Mouse (Mus musculus) G1E (cell line): Measurements from ENCODE around the gene Pmch. TPM values are rescaled to one million over a fixed set of nuclear protein-coding genes. Genes with fewer than 3 reads are reported as not detected.

ENCODE experiments used
- ATAC-seq: 2 replicates; pipeline ENCODE4 v1.8.0; 2016; ENCODE audit warnings: mild to moderate bottlenecking; ENCODE audit not compliant: insufficient number of reproducible peaks, poor library complexity, low FRiP score, severe bottlenecking; ENCODE audit errors: extremely low read depth
- DNase-seq: peaks from one replicate; pipeline ENCODE4 v3.0.0; 2012; ENCODE audit warnings: low spot score
- H3K27me3 ChIP-seq: 2 replicates; pipeline ENCODE4 v1.6.1; 2012; ENCODE audit warnings: mild to moderate bottlenecking, low read length, inconsistent platforms; ENCODE audit not compliant: insufficient read depth
- H3K36me3 ChIP-seq: replicated peaks from 2 replicates; pipeline ENCODE3; 2012; ENCODE audit warnings: mild to moderate bottlenecking, inconsistent platforms
- H3K4me1 ChIP-seq: 2 replicates; pipeline ENCODE4 v1.6.1; 2012; ENCODE audit warnings: low read depth, low read length, inconsistent platforms, mixed read lengths; ENCODE audit not compliant: insufficient read depth
- H3K4me3 ChIP-seq: 2 replicates; pipeline ENCODE4 v1.5.1; 2012; ENCODE audit warnings: low read depth, mild to moderate bottlenecking, inconsistent platforms, low read length, moderate library complexity, mixed read lengths
- H3K9me3 ChIP-seq: replicated peaks from 2 replicates; pipeline ENCODE4 v1.6.1; 2012; ENCODE audit warnings: inconsistent platforms
- CTCF ChIP-seq: IDR thresholded peaks from 2 replicates; pipeline ENCODE4 v1.5.1; 2012; ENCODE audit warnings: low read depth, low read length, inconsistent platforms, mixed read lengths
- GATA1 ChIP-seq: IDR thresholded peaks from 2 replicates; pipeline ENCODE4 v1.6.1; 2012; ENCODE audit warnings: borderline replicate concordance, low read length, inconsistent platforms, mixed read lengths
- GATA2 ChIP-seq: IDR thresholded peaks from 2 replicates; pipeline ENCODE4 v1.6.1; 2012; ENCODE audit warnings: low read depth, low read length, inconsistent platforms, borderline replicate concordance
- POLR2AphosphoS5 ChIP-seq: IDR thresholded peaks from 2 replicates; pipeline ENCODE4 v1.6.1; 2012; ENCODE audit warnings: low read depth, low read length, inconsistent platforms; ENCODE audit not compliant: insufficient replicate concordance
- TAL1 ChIP-seq: conservative IDR thresholded peaks from 2 replicates; pipeline ENCODE4 v1.6.1; 2012; ENCODE audit warnings: low read depth, low read length, inconsistent platforms, mixed read lengths
- polyA plus RNA-seq: library from polyadenylated mRNA; stranded (reverse); fragments of >175 nt; gene quantifications from 2 replicates; pipeline ENCODE4 v1.2.3, GENCODE M21; 2012
- total RNA-seq, 2 experiments: library from RNA; stranded (forward) in 1 of 2; stranded (reverse) in 1 of 2; fragments of 200-1000 nt in 1 of 2; fragments of >200 nt in 1 of 2; fragmentation: Nextera tagmentation in 1 of 2; gene quantifications; 2 replicates each; pipeline ENCODE4 v1.2.3; 2014 to 2017

Gene Pmch
- not detected in 2 replicates for total RNA-seq (2014; fragmentation: Nextera tagmentation)
- total RNA-seq (2017): 0.16 TPM in 1 of 2 replicates, not detected in the other
- polyA plus RNA-seq: not detected in 2 replicates

- Histone ChIP-seq H3K36me3 (peaks cover 16% of the 10 kb centered on the region), H3K4me3 (no peak within 1 kb of the TSS), H3K9me3 (no peaks in the 10 kb centered on the region), H3K27me3 (no peaks in the 10 kb centered on the region), H3K4me1 (no peaks in the 10 kb centered on the region)
- DNase-seq (no peak), ATAC-seq (no peak)
- no peak for TF ChIP-seq TAL1
- TF ChIP-seq CTCF: no peak
- no peak for TF ChIP-seq GATA2
- TF ChIP-seq POLR2AphosphoS5: no peak
- TF ChIP-seq GATA1: no peak
Observed at GRCm38 (mm10) chr10:88090772-88091171, at the start of gene Pmch. Gene Pmch, plus strand, starts transcription at chr10:88091072.

GRCm38 (mm10) chr10:88044297-88044696, 46.6 kb upstream of the Pmch start:
- Histone ChIP-seq H3K4me3 (no peak overlapping the region), H3K27me3 (no peaks in the 10 kb centered on the region), H3K9me3 (no peaks in the 10 kb centered on the region), H3K36me3 (no peaks in the 10 kb centered on the region), H3K4me1 (no peaks in the 10 kb centered on the region)
- TF ChIP-seq GATA1: no peak
- TF ChIP-seq TAL1: no peak
- TF ChIP-seq POLR2AphosphoS5: no peak
- TF ChIP-seq CTCF: no peak
- no peak for TF ChIP-seq GATA2
- DNase-seq (no peak), ATAC-seq (no peak)

DNA sequence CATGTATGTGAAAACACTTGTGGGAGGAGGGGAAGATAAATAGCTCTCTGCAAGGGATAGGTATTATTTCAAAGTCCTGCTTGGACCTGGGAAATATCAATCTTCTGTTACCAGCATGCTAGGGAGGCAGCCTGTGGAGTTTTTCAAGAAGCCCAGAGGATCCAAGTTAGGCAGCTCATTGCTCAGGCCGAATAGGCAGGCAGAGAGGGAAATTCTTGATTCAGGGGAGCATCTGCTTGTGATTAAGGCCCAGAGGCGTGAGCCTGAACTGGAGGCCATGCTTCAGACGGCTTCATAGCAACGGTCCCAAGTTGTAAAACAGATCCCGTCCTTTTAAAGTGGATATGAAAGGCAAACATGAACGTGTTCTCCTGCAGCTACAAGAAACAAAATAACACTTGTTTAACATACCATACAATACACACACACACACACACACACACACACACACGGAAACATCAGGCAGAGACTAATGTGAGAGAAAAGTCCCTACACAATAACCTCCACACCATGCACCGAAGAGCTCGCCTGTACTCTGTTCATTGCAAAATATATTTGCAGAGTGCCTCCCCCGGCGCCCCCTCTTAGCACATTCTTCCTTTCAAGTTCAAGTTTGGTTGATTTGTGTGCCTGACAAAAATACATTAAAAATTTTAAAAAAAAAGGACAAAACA, 44.6 kb upstream of the Pmch start:
- Histone ChIP-seq H3K27me3 (no peaks in the 10 kb centered on the region), H3K9me3 (no peaks in the 10 kb centered on the region), H3K36me3 (no peaks in the 10 kb centered on the region), H3K4me1 (no peaks in the 10 kb centered on the region), H3K4me3 (no peak overlapping the region)
- TF ChIP-seq TAL1 (no peak), GATA2 (no peak), CTCF (no peak), GATA1 (no peak), POLR2AphosphoS5 (no peak)
- ATAC-seq: no peak
- no peak for DNase-seq

DNA sequence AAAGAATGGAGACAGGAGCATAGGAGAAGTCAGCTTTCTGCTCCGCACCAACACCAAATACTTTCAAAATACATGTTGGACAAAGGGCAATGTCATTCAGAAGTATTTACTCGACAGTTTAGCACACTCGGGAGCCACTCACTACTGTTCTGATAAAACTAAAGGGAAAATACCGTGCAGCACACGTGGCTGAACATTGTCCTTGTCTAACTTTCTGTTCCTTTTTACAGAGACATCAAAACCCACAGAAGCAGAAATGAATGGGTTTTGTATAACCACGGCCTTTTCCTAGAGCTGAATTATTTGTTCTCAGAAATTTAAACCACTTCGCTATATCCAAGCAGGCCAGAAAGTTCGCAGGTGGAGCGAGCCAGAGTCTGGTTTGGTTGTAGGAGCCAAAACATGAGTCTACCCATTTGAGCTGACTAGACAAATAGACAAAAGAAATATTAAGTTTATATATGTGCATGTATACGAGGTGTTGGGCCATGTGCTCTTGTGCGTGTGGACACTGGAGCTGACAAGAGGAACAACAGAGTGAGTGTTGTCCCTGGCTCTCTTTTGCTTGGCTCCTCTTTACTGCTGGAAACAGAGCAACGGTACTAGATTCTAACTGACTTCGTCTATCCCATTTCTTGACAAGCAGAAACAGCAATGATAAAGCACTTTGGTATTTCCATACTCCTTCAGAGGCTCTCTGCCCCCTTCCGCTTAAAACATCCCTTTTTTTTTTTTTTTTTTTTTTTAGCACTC, 36.5 kb upstream of the Pmch start:
- H3K27me3 ChIP-seq: no peaks in the 10 kb centered on the region
- no peaks in the 10 kb centered on the region for H3K36me3 ChIP-seq
- no peak for TF ChIP-seq CTCF
- no peak for TF ChIP-seq TAL1
- TF ChIP-seq GATA2: no peak
- TF ChIP-seq POLR2AphosphoS5: no peak
- TF ChIP-seq GATA1: no peak
- DNase-seq (no peak), ATAC-seq (no peak)
- H3K9me3 ChIP-seq: no peaks in the 10 kb centered on the region
- no peaks in the 10 kb centered on the region for H3K4me1 ChIP-seq
- no peak overlapping the region for H3K4me3 ChIP-seq

DNA sequence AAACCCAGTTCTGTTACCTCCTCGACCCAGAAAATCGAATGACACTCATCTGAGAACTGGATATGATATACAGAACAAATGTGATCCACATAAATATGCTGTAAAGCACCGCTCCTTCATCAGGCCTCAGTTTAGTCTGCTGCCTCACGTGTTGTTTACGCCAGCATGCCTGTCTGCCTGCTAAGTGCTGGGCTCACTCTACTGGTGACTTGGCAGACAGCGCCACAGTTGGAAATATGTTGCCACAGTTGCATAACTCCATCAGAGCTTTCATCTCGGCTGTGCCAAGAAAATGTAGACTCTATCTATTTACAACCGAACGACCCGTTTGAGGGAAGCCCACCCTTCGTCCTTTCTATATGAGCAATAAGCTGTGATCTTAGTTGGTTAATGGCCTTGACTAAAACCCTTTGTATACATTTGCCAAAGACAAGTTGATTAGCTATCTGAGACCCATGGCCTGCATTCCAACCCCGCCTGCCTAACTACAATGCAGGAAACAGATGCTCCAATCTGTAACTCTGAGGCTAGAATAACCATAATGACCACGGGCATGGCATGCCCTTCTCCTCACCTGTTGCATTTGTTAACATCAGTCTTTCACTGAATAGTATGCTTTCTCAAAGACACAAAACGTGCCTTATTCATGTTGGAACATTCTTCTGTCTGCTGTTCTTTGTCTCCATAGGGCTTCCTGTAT, 33.8 kb upstream of the Pmch start:
- DNase-seq: no peak
- ATAC-seq: no peak
- Histone ChIP-seq H3K9me3 (no peaks in the 10 kb centered on the region), H3K4me3 (no peak overlapping the region), H3K36me3 (no peaks in the 10 kb centered on the region), H3K27me3 (0 out of 2 replicates have a peak, but pooled peaks cover under 1% of the 10 kb centered on the region), H3K4me1 (no peaks in the 10 kb centered on the region)
- TF ChIP-seq CTCF (no peak), TAL1 (no peak)

DNA sequence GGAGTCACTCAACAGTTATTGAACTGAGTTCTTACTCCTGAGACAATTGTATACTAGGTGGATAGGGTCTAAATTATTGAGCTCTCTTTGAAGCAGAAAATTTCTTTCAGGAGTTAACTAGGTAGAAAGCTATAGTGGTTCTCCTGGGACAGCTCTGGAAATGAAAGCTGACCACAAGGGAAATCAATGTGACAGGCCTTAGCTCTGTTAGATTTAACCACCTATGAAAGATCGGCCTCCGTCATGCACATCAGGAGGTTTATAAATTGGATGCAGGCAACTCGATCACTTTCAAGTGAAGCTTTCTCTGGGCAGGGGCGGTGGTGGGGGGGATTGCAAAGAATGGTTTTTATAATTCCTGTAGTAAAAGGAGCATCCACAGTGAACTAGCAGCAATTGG, 27.4 kb upstream of the Pmch start:
- H3K4me3 ChIP-seq: no peak overlapping the region
- ATAC-seq (no peak), DNase-seq (no peak)
- H3K27me3 ChIP-seq: peaks cover 6% of the 10 kb centered on the region; the same call in 1 of the 2 replicates
- H3K4me1 ChIP-seq: no peaks in the 10 kb centered on the region
- H3K9me3 ChIP-seq: no peaks in the 10 kb centered on the region
- H3K36me3 ChIP-seq: no peaks in the 10 kb centered on the region
- TF ChIP-seq TAL1 (no peak), GATA1 (no peak), CTCF (no peak), GATA2 (no peak), POLR2AphosphoS5 (no peak)
